Mouse (Mus musculus): ENCODE data around the gene Rbm44.

The Rbm44 gene

DNA sequence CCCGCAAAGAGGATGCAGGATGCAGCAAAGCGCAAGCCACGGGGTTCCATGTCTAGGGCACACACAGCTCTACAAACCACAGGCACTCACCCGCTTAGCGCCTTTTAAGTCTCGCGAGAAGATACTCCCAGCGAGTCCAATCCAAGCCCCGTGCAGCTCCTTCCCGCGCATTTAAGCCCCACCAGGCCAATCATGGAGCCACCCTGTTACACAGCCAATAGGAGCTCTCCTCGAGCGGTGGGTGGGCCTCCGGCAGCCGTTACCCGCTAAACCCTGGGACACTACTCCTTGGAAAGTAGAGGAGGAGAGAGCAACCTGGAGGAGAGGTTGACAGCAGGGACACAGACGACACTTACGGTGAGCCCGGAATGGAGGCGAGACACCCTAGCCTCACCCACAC is at the start of gene Rbm44:
Gene Rbm44 (plus strand): TSS at position 277 of the 400 bp plus-strand sequence.
- no peak for DNase-seq

DNA sequence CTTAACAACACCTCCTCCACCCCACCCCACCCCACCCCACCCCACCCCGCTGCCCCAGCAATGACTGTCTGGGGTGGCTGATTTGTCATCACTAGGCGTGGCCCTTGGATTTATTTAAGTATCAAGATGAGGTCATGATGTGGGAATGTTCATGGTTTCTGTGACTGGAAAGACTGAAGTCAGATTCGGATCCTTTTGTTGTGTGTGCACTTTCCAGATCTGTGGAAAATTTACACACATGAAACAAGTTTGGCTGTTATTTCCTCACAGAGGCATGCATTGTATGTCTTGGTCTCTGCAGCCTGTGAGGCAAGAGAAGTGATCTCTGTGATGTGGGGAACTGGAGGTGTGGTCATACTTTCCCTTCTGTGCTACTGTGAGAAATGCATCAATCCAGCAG is 49.6 kb upstream of the Rbm44 start:
- DNase-seq: no peak

DNA sequence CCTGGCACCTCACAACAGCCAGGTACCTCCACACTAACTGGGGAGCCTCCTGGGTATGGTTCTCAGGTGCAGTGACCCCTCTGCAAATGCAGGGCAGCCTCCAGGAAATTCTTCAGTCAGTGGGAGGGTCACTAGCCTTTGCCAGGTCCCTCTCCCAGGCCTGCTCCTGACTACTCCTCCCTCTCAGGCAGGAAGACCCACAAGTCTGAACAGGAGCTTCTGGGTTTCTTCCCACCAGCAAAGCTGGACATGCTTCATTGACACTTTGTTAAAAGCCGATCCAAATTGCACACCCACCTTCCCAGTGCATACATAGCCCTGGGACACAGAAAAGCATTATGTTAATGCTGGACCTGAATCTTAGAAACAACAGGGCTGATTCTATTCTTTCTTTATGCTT is 49.0 kb upstream of the Rbm44 start:
- peak in 1 of 2 experiments; percentile 42 for DNase-seq

DNA sequence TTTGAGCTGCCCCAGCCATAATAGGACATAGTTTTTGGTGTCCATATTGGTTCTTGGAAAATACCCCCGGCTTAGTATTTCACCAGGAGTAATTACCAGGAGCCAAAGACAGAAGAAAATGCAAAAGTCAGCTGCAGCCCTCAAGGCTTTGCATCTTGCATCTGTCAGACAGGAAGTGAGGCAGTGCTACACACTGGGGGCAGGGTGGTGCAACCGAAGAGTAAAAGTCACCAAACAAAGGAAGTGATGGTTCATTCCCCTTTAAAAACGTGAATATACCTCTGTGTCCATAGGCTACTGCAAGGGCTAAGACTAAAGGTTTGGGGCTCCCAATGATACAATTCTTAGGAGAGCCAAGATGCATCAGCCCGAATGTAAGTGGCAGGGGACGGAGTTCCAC is 48.4 kb upstream of the Rbm44 start:
- no peak for DNase-seq

DNA sequence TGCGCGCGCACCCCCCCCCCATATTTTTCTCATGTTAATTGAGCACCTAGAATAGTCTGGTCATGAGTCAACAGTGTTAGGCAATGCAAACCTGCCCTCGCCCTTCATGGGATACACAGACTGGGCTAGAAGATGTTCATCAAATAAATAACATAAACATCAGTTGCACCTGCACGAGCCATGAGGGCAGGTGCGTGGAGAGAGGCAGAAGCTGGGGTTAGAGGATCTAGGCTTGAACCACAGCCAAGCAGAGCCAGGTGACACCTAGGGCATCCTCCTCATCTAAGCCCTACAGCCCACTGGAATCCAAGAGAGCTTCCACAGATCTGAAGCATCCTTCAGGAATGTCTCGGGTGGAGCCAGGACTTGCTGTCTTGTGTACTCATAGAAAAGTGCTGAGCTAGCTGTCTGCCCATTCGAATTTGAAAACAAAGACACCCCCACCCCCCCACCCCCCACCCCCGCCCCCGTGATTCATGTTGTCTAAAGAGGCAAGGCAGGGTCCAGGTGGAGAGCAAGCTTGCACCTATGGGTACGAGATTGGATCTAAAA is 47.5 kb upstream of the Rbm44 start:
- no peak for DNase-seq

DNA sequence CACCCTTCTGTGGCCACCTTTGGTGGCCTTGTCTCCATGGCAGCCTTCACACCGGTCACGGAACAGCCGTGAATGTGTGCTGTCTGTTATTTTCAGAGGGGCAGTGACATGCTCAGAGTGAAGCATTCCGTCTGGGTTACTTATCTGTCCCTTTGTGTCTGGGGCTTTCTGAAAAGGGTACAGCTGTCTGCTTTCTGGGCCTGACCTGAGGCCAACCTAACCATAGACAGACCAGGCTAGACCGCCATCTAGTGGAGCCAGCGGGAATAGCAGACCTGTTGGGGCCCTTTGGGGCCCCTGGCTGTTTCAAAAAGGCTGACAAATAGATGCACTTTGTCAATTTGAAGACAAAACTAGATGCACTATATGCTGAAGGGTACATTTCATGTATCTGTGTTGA is 46.0 kb upstream of the Rbm44 start:
- peak; percentile 68 to 82 for DNase-seq

DNA sequence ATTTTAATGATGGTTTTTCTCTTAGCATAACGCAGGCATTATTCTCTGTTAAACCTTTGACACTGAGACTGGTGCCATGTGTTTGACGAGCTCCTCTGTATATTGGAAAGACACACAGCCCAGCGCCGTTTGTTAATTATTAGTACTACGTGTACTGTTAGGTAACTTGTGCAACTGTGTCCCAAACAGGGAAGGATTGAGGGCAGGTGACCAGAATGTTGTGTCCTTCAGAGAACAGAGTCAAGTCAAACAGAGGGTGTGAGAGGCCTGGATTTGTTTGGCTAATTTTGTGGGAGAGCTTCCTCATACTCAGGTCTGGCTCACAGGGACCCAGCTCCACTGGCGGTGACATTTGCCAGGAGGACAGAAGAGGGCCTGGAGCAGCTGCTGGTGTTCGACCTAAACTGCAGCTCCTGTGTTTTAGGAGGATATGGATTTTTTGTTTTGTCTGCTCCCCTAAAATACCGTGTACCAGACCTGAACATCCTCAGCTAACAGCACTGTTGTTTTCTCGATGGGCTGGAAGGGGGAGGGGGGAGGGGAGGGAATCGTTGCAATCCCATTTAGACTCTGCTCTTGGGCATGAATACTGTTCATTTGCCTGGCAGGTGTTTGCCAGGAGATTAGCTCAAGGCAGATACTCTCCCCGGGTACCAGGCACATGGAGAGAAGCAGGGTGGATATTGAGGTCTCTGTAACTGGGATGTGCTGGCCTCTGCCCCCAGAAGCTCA is 43.0 kb upstream of the Rbm44 start:
- DNase-seq: peak; percentile 21 to 47

DNA sequence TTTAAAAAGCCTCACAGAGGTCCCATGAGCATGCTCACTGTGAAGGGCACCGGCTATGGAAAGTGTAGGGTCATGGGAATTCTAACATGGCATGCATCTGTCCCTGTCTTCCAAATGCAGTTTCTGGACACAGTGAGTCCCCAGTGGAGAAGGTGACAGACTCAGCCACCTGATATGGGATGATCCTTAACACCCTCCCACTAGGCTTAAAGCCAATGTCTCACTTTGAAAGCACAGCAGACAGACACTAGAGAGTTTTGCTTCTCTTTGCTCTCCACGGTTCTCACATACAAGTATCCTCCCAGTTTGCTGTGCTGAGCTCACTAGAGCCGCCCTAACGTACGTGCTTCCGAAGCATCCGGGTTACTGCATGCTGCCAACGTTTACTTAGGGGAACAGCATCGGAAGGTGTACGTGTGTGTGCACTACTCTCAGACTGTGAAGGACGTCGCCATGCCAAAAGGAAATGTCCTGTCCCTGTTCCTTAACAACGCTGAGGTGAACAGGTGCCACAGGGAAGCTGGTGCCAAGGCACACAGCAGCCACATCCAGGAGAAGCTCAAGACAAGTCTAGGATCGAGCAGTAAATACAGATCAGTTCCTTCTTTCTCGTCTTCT is 41.4 kb upstream of the Rbm44 start:
- peak; percentile 16 to 68 for DNase-seq

DNA sequence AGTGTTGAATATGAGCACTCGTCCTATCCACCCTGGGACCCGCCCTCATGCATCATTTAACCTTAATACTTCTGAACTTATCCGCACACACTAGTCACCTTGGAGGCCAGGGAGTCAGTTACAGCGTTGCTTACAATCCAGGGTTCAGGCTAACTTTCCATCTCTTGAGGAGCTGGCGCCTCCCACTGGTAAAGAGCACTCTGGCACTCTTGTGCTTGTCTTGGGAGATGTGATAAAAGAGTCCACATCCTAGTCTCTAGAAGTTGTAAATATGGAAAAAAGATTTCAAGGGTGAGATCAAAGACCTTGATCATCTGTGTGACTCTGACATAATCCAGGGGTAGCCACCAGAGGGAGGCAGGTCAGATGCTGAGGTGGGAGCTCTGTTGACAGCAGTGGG is 37.3 kb upstream of the Rbm44 start:
- DNase-seq: no peak

DNA sequence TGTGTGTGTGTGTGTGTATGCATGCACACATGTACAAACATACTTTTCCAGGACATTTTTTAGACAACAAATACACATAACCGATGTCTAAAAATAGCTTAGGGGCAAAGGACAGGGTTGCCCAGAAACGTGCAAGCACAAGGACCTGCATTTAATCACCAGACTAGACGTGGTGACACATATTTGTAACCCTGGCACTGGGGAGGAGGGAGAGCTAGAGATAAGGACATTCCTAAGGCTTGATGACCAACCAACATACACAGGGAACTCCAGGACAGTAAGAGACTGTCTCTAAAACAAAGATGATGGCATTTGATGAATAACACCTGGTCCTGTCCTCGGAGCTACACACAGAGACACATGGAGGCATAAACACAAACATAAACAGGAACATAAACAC is 35.6 kb upstream of the Rbm44 start:
- DNase-seq: no peak

DNA sequence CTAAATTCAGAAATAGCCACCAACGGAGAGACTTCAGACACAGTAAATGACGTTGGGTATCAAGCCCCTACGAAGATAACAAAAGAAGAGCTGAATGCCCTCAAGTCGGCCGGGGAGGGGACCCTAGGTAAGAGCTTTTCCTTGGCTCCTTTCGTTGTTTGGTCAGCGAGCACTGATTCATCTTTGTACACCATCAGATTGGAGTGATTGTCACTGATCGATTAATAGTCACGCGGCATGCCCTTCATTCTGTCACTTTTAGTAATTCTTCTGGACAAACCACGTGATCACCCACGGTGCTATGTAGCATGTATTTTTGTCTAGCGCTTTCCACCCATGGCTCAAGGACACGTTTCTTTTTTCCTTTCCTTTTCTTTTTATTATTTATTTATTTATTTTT is 32.7 kb upstream of the Rbm44 start:
- no peak for DNase-seq

DNA sequence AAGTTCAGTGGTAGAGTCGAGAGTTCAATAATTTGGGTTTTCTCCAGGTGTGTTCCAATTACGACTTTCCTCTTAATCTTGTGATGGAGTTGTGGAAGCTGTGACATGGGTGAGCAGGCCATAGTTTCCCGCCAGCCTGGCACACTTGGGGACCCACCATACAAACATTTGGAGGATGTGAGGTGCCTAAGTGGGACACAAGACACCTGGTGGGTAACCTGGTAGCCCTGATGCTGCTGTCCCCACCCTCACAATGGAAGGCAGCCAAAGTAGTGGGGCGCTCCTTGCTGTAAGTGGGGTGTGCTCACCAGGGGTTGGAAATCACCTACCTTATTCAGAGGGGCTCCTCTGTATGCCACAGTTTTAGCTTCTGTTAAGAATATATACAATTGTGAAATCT is 32.3 kb upstream of the Rbm44 start:
- no peak for DNase-seq

DNA sequence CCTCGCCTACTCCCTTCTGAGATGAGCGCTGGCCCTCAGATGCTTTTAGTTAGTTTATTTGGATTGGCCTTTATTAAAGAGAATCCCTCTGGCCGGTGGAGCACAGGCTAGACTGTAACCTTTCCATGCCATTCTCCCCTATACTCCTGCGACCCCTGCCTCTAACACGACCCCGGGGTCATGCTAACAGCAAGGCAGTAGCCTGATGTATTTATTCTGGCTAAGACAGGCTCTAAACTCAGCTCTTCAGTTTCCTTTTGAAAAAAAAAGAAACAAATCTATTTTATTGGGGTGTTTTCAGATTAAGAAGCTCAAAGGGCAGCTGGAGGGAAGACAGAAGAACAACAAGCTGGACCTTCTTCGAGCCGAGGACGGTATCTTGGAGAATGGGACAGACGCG is 22.8 kb upstream of the Rbm44 start:
- peak; percentile 32 to 68 for DNase-seq

DNA sequence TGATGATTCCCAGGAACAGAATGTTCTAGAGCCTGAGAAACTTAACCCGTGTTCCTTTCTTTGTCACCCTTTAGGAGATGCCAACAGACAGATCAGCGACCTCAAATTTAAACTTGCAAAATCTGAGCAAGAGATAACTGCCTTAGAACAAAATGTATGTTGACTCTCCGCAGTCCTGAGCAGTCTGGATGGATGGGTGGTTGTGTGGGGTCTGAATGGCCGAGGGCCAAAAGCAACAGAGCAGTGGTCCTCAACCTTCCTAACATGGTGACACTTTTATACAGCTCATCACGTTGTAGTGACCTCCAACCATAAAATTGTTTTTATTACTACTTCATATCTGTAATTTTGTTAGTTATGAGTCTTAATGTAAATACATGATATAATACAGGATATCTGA is 21.9 kb upstream of the Rbm44 start:
- DNase-seq: no peak

DNA sequence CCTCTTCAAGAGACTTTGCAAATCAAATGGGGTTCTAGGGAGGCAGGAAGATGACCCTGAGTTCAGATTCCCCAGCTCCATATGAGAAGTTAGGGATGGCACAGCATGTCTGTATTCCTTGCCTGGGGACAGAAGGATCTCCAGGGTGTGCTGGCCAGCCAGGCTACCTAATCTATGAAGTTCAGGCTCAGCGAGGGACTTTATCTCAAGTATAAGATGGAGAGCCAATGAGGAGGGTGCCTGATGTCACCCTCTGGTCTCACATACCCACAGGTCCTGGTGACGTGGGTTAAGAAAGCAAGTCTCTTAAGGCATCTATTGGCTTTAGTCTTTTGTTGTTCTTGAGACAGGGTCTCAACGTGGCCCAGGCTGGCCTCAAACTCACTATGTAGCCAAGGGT is 21.4 kb upstream of the Rbm44 start:
- DNase-seq: no peak

DNA sequence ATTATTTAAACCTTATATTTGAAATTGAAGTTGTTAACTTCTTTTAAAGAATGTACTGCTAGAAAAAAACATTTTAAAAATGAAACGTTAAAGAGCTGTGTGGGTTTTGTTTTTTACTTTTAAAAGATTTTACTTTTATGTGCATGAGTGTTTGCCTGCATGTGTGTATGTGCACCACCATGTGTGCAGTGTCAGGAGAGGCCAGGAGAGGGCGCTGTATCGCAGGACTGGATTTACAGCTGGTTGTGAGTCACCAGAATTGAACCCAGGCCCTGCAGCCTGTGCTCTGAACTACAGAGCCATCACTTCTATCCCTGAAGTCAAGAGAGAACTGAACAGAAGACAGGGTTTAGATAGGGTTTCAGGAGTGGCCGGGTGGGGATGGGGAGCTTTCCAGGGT is 16.0 kb upstream of the Rbm44 start:
- no peak for DNase-seq

DNA sequence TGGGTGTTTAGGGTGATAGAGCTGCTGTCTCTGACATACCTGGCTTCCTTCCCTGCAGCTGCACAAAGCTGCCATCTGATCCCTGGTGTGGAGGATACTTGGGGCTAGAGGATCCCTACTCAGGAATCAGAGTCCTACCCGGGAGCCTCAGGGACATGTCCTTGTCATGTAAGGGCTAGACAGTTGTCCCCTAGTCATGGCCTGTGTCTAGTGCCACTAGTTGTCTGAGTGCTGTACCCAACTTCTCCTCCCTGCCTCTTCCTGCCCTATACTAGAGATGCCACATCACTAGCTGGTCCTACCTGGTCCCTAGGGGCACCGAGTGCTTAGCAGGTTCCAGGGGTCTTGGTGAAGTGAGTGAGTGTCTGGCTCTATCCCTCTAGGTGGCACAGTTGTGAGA is 7.9 kb upstream of the Rbm44 start:
- no peak for DNase-seq

DNA sequence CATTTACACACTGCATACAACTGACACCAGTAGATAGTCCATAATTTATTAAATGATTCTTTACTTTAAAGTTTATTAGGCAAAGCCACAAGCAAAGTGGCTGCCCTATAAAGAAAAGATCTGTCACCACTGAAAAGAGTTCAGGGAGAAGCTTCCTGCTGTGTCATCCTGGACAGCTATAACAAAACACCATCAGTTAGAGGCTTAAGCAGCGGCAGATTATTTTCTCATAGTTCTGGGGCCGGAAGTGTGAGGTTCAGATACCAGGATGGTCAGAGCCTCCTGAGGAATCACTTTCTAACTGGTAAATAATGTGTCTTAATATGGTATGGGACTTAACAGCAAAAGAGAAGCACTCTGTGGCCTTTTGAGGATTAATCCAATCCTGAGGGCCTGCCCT is 6.6 kb downstream of the Rbm44 start:
- no peak for DNase-seq

DNA sequence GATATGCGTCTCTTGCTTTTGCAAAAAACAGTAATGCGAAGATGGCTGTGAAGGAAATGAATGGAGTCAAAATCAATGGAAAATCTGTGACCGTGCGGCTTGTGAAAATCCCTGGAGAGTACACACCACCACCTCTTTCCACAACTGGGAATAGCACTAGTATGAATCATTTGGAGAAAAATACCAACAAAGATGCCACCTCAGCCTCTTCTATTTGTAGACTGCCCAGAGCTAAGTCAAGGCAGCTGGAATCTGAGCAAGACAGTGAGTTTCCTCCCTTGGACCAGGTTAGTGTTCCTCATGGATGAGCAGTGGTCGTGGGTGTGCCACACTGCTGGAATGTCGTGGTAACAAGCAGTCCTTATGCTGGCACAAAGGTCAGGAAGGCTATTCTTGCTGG is 21.9 kb downstream of the Rbm44 start:
- no peak for DNase-seq

DNA sequence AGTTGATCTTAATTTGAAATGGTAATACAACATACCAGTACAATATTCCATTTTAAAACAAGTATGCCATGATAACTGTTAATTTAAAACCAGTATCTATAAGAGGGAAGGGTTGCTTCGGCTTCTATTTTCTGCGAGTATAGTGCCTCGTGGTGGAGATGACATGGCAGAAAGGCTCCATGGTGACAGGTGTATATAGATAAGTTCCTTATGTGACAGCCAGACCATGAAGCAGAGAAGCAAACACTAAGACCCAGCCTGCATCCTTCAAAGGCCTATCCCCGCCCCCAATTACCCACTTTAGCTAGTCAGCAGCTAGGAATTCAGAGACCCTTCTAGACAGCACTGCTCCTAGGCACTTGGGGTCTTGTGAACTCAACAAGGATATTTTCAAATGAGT is 24.3 kb downstream of the Rbm44 start:
- DNase-seq: no peak

DNA sequence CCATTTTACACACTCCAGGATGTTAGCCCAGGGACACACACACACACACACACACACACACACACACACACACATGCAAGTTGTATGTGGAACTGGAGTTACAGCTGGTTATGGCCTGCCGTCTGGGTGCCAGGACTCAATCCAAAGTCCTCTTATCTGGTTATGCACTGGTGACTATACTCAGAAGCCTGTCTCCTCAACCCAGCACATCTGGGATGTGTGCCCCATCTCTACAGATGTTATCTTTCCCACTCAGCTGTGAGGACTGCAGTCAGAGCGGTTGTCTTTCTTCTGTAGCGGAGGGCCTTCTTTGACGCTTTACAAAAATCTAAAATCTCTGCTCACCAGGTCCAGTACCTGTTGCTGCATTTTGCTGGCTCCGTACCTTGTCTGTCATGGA is 29.9 kb downstream of the Rbm44 start:
- DNase-seq: no peak

DNA sequence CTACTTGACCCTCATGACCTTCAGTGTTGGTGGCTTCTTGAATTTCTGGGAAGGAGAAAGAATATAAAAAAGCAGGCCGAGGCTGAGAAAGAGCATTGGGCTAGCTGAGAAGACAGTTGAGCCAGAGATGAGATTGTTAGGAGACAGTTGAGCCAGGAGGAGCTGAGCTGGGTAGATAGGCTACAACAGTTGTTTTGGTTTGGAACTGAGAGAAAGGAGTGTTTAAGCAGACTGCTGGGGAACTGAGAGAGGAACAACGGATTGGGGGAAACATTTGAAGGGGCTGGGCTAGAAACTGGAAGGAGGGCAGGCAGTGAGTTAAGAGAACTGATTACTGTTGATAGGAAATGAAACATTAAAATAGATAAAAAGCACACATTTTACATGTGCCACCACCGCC is 31.1 kb downstream of the Rbm44 start:
- DNase-seq: no peak

DNA sequence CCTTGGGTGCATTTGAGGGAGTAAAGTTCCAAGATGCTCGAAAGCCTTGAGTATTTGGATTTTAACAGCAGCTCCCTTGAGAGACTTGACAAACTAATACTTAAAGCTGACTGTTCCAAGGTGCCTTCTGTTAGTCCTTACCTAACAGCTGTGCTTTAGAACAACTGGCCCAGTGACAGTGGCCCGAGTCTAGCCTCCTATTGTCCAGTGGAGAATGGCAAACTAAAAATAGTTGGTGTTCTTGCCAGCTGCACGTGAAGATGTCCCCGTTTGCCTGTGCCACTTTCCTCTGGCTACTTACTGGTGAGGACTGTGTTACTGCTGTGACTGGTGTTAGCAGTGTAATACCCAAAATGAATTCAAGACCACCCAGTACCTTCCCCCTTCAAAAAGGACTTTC is 32.0 kb downstream of the Rbm44 start:
- no peak for DNase-seq

DNA sequence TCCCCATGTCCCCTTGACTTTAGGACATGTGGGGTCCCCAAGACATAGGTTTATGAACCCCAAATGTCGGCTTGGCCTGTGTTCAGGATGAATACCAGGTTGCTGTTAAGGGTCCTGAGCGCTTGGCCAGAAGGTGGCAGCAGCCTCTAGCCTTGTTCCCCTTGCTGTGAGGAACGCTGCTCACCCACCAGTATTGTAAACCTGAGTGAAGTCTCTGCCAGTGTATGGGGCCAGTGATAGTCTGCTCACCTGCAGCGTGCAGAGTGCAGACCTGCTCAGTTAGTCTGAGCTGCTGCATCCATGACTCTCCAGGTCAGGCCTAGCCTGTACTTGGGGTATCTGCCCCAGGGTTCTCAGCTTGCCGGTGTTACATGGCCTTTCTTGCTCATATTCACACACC is 34.2 kb downstream of the Rbm44 start:
- DNase-seq: peak; percentile 63 to 72

Data from kidney, postnatal 25 days (tissue).